Mouse (Mus musculus) cerebellum, adult 8-10 months (tissue): Measurements from ENCODE around the gene Olfr1419.
"Not testable (repeated sequence)": the region's sequence is repeated elsewhere in the genome, so short reads cannot be mapped to it uniquely, and the experiment has no call there.

Experiments used
- DNase-seq: peaks from one replicate; pipeline ENCODE4 v3.0.0; 2022

The Olfr1419 gene

GRCm38 (mm10) chr19:11875006-11875405 is at the start of gene Olfr1419:
Gene Olfr1419, minus strand, starts transcription at chr19:11875106.
- no peak for DNase-seq

- not testable (repeated sequence) for DNase-seq
Measured at GRCm38 (mm10) chr19:11922515-11922914, 47.6 kb upstream of the Olfr1419 start.

- DNase-seq: no peak
Measured at GRCm38 (mm10) chr19:11922068-11922467, 47.2 kb upstream of the Olfr1419 start.

DNA sequence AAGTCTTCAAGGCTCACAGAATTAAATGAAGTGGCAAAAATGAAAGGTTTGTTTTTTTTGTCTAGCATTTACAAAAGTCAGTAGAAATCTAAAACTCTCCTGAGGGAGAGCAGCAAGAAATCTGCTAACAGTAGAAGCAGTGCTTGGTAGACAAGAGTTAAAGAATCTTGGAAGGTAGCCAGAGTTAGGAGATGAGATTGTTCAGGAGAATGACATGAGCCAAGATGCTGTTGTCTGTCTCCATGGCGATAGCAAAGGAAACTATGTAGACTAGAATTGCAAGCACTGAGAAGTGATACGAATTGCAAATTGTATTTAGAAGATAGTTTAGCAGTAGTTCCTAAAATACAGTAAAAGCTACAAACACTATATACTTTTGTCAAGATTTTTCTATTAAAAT is 40.9 kb upstream of the Olfr1419 start:
- no peak for DNase-seq

- DNase-seq: peak; percentile 51
Measured at GRCm38 (mm10) chr19:11912533-11913121, 37.7 kb upstream of the Olfr1419 start.

- peak; percentile 98 for DNase-seq
Measured at GRCm38 (mm10) chr19:11912037-11912532, 37.2 kb upstream of the Olfr1419 start, which contains the start of gene Patl1. Gene Patl1, plus strand, starts transcription at chr19:11912399.

GRCm38 (mm10) chr19:11911603-11912002 is 36.7 kb upstream of the Olfr1419 start:
- peak; percentile 33 for DNase-seq

- DNase-seq: no peak
Measured at GRCm38 (mm10) chr19:11911021-11911420, 36.1 kb upstream of the Olfr1419 start.

GRCm38 (mm10) chr19:11886265-11886664 is 11.4 kb upstream of the Olfr1419 start, which contains the start of gene Olfr1420:
Gene Olfr1420, plus strand, starts transcription at chr19:11886565.
- DNase-seq: no peak

DNA sequence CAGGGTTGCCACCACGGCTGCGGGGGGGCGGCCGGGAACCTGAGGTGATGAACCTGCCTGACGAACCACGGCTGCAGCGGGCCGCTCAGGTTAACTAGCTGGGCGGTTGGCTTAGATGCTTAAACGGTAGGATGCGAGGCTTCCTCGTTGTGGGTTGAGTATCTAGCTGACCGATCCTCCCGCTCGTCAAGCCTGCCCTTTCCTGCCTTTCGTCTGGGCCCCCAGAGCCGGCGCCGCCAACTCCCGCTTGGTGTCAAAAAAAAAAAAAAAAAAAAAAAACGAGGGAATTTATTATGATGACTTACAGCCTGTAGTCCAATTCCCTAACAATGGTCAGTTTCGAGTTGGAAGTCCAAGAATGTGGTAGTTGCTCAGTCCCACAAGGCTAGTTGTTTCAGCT is 3.5 kb upstream of the Olfr1419 start:
- DNase-seq: not testable (repeated sequence)

- DNase-seq: no peak
Measured at GRCm38 (mm10) chr19:11867837-11868236, 7.1 kb downstream of the Olfr1419 start.

GRCm38 (mm10) chr19:11860966-11861365 is 13.9 kb downstream of the Olfr1419 start, which contains the start of gene Olfr1418:
Gene Olfr1418, minus strand, starts transcription at chr19:11861066.
- no peak for DNase-seq

DNA sequence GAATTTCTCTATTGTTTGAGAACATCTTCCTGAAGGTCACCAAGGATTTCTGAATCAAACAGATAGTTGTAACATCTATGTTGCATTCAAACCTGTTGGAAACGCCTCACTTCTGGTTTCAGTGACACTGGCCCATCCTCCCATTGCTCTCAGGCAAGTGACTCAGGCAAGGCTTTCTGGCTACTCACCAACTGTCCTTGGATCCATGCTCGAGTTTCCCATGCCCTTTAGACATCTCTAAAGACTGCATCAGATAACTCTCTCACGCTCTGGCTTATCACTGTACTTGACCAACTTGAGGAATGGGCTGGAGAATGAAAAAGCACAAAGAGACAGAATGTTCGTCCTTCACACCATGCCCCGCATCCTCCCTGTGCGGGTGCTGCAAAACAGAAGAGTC is 18.4 kb downstream of the Olfr1419 start:
- DNase-seq: no peak

- no peak for DNase-seq
Measured at GRCm38 (mm10) chr19:11854821-11855220, 20.1 kb downstream of the Olfr1419 start.

DNA sequence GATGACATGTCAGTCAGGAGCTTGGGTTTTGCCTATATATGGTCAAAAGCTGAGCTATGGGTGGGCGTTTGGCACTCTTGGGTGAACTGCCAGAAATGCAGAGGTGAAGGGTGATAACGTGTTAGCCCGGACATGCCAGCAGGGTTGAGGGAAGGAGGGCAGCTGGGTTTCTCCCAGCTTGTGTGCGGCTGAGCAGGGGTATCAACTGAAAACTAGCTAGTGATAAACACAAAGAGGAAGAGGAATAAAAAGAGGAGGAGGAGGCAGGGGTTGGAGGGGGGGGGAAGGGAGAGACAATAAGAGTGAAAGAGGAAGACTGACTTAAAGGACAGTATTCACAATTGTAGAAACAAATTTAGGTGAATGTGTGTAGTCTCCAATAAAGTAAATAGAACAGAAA is 22.3 kb downstream of the Olfr1419 start:
- DNase-seq: no peak

DNA sequence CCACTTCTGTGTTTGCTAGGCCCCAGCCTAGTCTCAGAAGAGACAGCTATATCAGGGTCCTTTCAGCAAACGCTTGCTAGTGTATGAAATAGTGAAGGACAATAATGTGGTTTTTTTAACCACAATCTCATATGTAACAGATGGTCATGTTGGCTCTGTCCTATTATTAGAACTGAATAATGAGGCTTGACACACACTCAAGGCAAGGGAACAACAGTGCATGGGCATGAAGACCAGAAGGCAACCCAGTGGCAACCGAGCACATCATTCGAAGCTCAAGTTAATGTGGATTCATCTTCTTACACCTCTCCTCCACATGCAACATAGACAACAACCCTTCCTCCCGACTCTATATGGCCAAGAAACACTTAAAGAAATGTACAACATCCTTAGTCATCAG is 28.6 kb downstream of the Olfr1419 start:
- DNase-seq: no peak

GRCm38 (mm10) chr19:11839119-11839518 is 35.8 kb downstream of the Olfr1419 start, which contains the start of gene Olfr1417:
Gene Olfr1417, minus strand, starts transcription at chr19:11839219.
- DNase-seq: no peak

GRCm38 (mm10) chr19:11823346-11824065 is 51.4 kb downstream of the Olfr1419 start:
- no peak for DNase-seq

DNA sequence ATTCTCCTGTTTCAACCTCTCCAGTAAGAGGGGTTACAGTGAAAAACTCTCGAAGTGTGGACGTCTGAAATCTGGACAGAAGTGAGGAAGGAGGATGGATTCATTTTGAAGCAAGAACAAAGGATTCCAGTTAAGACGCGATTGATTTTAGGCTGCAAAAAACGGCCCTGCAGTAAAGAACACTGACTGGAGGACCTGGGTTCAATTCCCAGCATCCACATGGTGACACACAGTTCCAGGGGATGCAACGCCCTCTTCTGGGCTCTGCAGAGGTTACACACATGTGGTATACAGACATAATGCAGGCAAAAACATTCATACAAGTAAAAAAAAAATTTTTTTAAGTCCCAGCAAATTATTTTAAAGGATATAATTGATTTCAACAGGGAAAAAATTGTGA is 54.7 kb downstream of the Olfr1419 start:
- peak; percentile 14 for DNase-seq

GRCm38 (mm10) chr19:11819800-11820199 is 55.1 kb downstream of the Olfr1419 start:
- peak; percentile 70 for DNase-seq

DNA sequence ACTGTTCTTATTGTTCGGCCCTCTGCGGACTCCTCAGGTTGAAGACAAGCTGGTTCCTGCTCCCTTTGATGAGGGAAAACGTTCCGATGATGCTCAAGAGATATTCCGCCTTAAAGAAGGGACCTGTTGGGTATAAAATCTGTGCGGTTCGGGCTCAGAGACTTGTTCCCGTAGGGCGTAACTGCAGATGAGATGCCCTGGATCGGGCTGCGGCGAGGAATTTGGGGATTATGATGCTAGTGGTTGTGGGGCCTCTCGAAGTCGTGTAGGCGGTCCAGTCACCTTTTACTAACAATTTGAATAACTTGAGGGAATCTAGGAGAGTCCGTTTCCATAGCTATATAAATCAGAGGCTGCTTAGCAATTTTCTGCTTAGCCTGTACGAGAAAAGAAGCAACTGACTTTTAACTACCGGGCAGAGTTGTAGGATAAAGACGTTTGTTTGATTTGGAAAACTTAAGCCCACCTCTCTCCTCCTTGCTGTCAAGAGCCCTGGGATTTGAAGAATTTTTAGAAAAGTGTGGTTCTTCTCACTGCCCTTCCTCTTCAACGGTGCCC is 55.7 kb downstream of the Olfr1419 start, which contains the start of gene Stx3:
TSS of gene Stx3 (minus strand) at position 261 of the 558 bp plus-strand sequence.
- peak; percentile 32 for DNase-seq
